Mouse (Mus musculus) liver, adult 2 months (tissue): ENCODE measurements around the gene Wapl.

Experiments
- CTCF ChIP-seq: fragments of 200-500 bp; IDR thresholded peaks from 2 replicates; pipeline ENCODE4 v1.5.1; 2011; ENCODE audit warnings: low read depth, low read length, control low read depth
- POLR2A ChIP-seq: fragments of 200-500 bp; IDR thresholded peaks from 2 replicates; pipeline ENCODE4 v1.6.1; 2011; ENCODE audit warnings: low read length, control low read depth; ENCODE audit not compliant: insufficient read depth; ENCODE audit errors: extremely low read depth

- TF ChIP-seq CTCF (no peak), POLR2A (no peak)
These were observed 582 bp downstream of the Wapl start for GRCm38 (mm10) chr14:34674229-34674791.
